Mouse (Mus musculus) C2C12 (cell line): ENCODE measurements around the gene Smchd1. TPM values are rescaled to one million over a fixed set of nuclear protein-coding genes. Genes with fewer than 3 reads are reported as not detected.
A peak's percentile ranks its signal among the peaks of the same experiment; 100 is the strongest.

Source experiments
- H3K27me3 ChIP-seq: one replicate; pipeline ENCODE4 v1.6.1; 2011; ENCODE audit not compliant: control insufficient read depth, insufficient read depth, insufficient read length
- H3K36me3 ChIP-seq: one replicate; pipeline ENCODE4 v1.6.1; 2011; ENCODE audit not compliant: control insufficient read depth, insufficient read depth
- H3K4me3 ChIP-seq: one replicate; pipeline ENCODE4 v1.5.1; 2011; ENCODE audit warnings: mild to moderate bottlenecking, control low read depth; ENCODE audit not compliant: poor library complexity, insufficient read depth, severe bottlenecking
- H3K79me2 ChIP-seq: one replicate; pipeline ENCODE4 v1.6.1; 2011; ENCODE audit not compliant: control insufficient read depth, insufficient read depth
- H3K79me3 ChIP-seq: one replicate; pipeline ENCODE4 v1.6.1; 2011; ENCODE audit warnings: low read depth, control low read depth
- H3ac ChIP-seq: one replicate; pipeline ENCODE3; 2011; ENCODE audit warnings: low read depth; ENCODE audit not compliant: control insufficient read depth, insufficient read length
- CEBPB ChIP-seq: IDR thresholded peaks from one replicate; pipeline ENCODE4 v1.6.1; 2011; ENCODE audit warnings: low read depth, mild to moderate bottlenecking, control low read depth, moderate library complexity
- CTCF ChIP-seq: IDR thresholded peaks from one replicate; pipeline ENCODE4 v1.5.1; 2011; ENCODE audit not compliant: control insufficient read depth, insufficient read depth, insufficient read length
- FOSL1 ChIP-seq: IDR thresholded peaks from one replicate; pipeline ENCODE4 v1.8.0; 2011; ENCODE audit warnings: mild to moderate bottlenecking, low read length; ENCODE audit not compliant: poor library complexity, insufficient read depth, severe bottlenecking
- MAX ChIP-seq: IDR thresholded peaks from one replicate; pipeline ENCODE4 v1.6.1; 2011; ENCODE audit warnings: mild to moderate bottlenecking, control low read depth
- MYOD1 ChIP-seq: IDR thresholded peaks from one replicate; pipeline ENCODE4 v1.6.1; 2011; ENCODE audit warnings: low read depth; ENCODE audit not compliant: control insufficient read depth, insufficient read length
- MYOG ChIP-seq: IDR thresholded peaks from one replicate; pipeline ENCODE4 v1.6.1; 2011; ENCODE audit not compliant: control insufficient read depth, insufficient read length; ENCODE audit errors: extremely low read depth
- USF1 ChIP-seq: IDR thresholded peaks from one replicate; pipeline ENCODE4 v1.6.1; 2011; ENCODE audit warnings: low read depth, mild to moderate bottlenecking, control low read depth, moderate library complexity
- long read RNA-seq, 2 experiments: library from polyadenylated mRNA; unstranded; transcript quantifications; one replicate each; pipeline ENCODE4 v2.0.0; 2019 to 2020
- polyA plus RNA-seq: library from polyadenylated mRNA; unstranded; fragments of >200 nt; fragmentation: generic; extraction: Trizol; gene quantifications from one replicate; pipeline ENCODE4 v1.2.1, GENCODE M21; 2012; ENCODE audit warnings: missing spikeins

The Smchd1 gene
- 12.7 TPM for polyA plus RNA-seq
- long read RNA-seq, experiment 1, partial matches to known transcripts: 5 of 5 reads
- long read RNA-seq, experiment 1, other reads (novel, unspliced or antisense): 0 of 5 reads
- long read RNA-seq, experiment 2, full-length matches to known transcripts: 14 of 61 reads
- long read RNA-seq, experiment 2, partial matches to known transcripts: 42 of 61 reads
- long read RNA-seq, experiment 2, other reads (novel, unspliced or antisense): 5 of 61 reads

GRCm38 (mm10) chr17:71474762-71475704 lies at the start of gene Smchd1:
TSS of gene Smchd1 (minus strand) at chr17:71475343.
- Histone ChIP-seq H3ac (peak within 1 kb of the TSS; percentile 83), H3K36me3 (no peaks in the 10 kb centered on the region), H3K4me3 (peak within 1 kb of the TSS; percentile 96), H3K27me3 (no peaks in the 10 kb centered on the region), H3K79me2 (peaks cover 51% of the 10 kb centered on the region), H3K79me3 (peaks cover 48% of the 10 kb centered on the region)
- TF ChIP-seq MYOD1 (no peak), FOSL1 (no peak), CTCF (no peak), USF1 (no peak), MAX (no peak), CEBPB (no peak), MYOG (no peak)

- Histone ChIP-seq H3K79me2 (no peaks in the 10 kb centered on the region), H3ac (no peak overlapping the region), H3K36me3 (peaks cover 73% of the 10 kb centered on the region), H3K79me3 (no peaks in the 10 kb centered on the region), H3K27me3 (no peaks in the 10 kb centered on the region), H3K4me3 (no peak overlapping the region)
- TF ChIP-seq USF1 (no peak), CEBPB (no peak), CTCF (no peak)
Observed at GRCm38 (mm10) chr17:71510297-71510696, 35.2 kb upstream of the Smchd1 start.

GRCm38 (mm10) chr17:71506832-71507231 lies 31.7 kb upstream of the Smchd1 start:
- H3K79me3 ChIP-seq: no peaks in the 10 kb centered on the region
- H3K27me3 ChIP-seq: no peaks in the 10 kb centered on the region
- no peak overlapping the region for H3ac ChIP-seq
- H3K79me2 ChIP-seq: no peaks in the 10 kb centered on the region
- peaks cover 77% of the 10 kb centered on the region for H3K36me3 ChIP-seq
- TF ChIP-seq CEBPB: no peak
- no peak for TF ChIP-seq FOSL1
- TF ChIP-seq CTCF: no peak
- TF ChIP-seq MYOD1: no peak
- no peak for TF ChIP-seq MAX
- no peak for TF ChIP-seq USF1
- TF ChIP-seq MYOG: no peak
- no peak overlapping the region for H3K4me3 ChIP-seq

GRCm38 (mm10) chr17:71495784-71496183 lies 20.6 kb upstream of the Smchd1 start:
- Histone ChIP-seq H3K79me2 (no peaks in the 10 kb centered on the region), H3K79me3 (no peaks in the 10 kb centered on the region), H3K4me3 (no peak overlapping the region), H3ac (no peak overlapping the region), H3K27me3 (no peaks in the 10 kb centered on the region), H3K36me3 (peaks cover 54% of the 10 kb centered on the region)
- TF ChIP-seq MYOG (no peak), MAX (no peak), CEBPB (no peak), CTCF (no peak), FOSL1 (no peak), USF1 (no peak), MYOD1 (no peak)

- Histone ChIP-seq H3ac (no peak overlapping the region), H3K79me2 (no peaks in the 10 kb centered on the region), H3K4me3 (no peak overlapping the region), H3K27me3 (no peaks in the 10 kb centered on the region), H3K36me3 (peaks cover 14% of the 10 kb centered on the region), H3K79me3 (no peaks in the 10 kb centered on the region)
- TF ChIP-seq MAX: no peak
- no peak for TF ChIP-seq USF1
- no peak for TF ChIP-seq MYOG
- no peak for TF ChIP-seq FOSL1
- no peak for TF ChIP-seq CTCF
- no peak for TF ChIP-seq MYOD1
- TF ChIP-seq CEBPB: no peak
Observed at GRCm38 (mm10) chr17:71491332-71491686, 16.2 kb upstream of the Smchd1 start.
